Mouse (Mus musculus) yolk sac, embryonic 10.5 days (tissue): Measurements from ENCODE around the gene Gdap1l1.
A peak's percentile ranks its signal among the peaks of the same experiment; 100 is the strongest.
"Not testable (repeated sequence)": the region's sequence is repeated elsewhere in the genome, so short reads cannot be mapped to it uniquely, and the experiment has no call there.

ENCODE experiments used
- DNase-seq: peaks from one replicate; pipeline ENCODE4 v3.0.0-alpha.2; 2017; ENCODE audit warnings: low spot score

Gene Gdap1l1

GRCm38 (mm10) chr2:163438246-163438618, at the start of gene Gdap1l1:
TSS of gene Gdap1l1 (plus strand) at chr2:163438476.
- no peak for DNase-seq

- no peak for DNase-seq
Measured at GRCm38 (mm10) chr2:163392436-163392835, 45.8 kb upstream of the Gdap1l1 start.

- no peak for DNase-seq
Measured at GRCm38 (mm10) chr2:163393241-163393640, 45.0 kb upstream of the Gdap1l1 start.

GRCm38 (mm10) chr2:163393976-163394375, 44.3 kb upstream of the Gdap1l1 start:
- DNase-seq: no peak

DNA sequence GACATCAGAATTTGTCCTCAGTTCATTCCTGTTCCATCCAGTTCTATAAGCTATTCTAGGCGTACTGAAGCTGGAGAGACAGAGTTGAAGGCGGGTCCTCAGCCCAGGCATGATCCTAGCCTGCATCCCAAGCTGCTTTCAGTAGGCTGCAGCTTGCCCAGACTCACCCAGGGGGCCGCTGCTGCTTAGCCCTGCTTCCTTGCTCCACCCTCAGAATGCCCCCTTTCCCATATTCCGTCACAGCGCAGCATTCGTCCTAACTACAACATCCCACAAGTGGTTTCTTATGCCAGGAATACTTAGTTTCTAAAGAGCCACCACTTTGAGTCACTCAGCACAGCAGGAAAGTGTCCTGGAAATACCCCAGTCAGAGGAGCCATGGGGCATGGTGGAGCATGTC, 43.3 kb upstream of the Gdap1l1 start:
- DNase-seq: no peak

DNA sequence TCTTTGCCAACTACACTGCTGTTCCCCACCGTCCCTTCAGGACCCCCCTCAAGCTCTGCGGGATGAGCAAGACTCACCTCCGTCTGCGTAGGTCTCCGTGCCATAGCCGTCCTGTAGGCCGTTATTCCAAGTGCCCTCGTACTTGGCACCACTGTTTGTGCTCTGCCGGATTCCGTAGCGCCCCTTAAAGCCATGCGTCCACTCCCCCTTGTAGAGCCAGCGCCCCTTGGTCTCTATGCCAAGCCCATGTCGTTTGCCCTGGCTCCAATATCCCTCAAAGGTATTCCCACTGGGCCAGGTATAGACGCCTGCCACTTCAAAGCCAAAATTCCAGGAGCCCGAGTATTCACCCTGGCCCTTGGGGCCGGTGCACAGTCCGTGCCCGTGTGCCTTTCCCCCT, 41.2 kb upstream of the Gdap1l1 start:
- no peak for DNase-seq

DNA sequence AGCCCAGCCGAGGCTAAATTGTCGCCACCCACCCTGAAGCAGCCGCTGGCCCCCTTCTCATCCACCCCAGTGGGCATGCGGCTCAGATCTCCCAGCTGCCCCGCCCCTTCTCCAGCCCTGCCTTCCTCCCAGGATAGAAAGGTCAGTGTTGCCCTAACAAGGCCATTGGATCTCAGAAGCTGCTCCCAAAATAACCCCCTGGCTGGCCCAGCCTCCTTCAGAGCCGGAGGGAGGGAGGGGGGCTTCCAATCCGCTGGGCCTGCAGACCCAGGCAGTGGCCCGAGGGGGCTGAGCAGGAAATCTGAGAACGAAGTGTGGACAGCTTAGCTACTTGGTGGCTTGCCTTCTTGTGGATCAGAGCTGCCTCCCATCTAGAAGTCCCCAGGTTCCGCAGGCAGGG, 40.4 kb upstream of the Gdap1l1 start, which contains the start of gene Jph2:
Jph2 (minus strand) TSS at position 89 of the 400 bp plus-strand sequence.
- peak; percentile 60 for DNase-seq

DNA sequence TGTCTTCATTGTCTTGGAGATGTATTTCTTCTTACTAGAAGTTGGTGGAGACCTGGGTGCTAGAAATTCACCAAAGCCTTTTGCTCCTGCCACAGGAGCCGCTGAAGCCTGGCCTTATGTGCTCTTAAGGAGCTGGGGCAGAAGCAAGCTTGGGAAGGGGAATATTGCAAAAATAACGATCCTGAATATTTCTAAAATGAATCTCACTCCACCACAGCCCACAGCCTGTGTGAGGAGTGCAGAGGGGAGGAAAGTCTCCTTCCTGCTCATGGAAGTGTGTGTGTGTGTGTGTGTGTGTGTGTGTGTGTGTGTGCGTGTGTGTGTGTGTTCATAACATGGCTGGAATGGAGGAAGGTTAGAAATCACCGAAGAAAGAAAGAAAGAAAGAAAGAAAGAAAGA, 39.5 kb upstream of the Gdap1l1 start:
- no peak for DNase-seq

GRCm38 (mm10) chr2:163399222-163399621, 39.1 kb upstream of the Gdap1l1 start:
- DNase-seq: no peak

DNA sequence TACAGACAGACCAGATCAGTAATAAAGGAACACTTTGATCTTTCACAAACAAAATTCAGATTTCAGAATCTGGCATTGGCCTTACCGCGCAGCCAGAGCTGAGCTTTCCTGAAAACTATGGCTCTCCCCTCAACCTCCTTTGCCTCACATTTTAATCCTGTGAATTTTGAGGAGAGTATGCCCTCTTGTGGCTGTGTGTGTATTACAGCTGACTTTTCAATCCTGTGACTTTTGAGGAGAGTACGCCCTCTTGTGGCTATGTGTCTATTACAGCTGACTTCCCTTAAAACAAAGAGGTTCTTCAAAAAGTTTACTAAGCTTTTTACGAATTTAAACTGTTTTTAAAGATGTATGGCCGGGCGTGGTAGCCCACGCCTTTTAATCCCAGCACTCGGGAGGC, 37.1 kb upstream of the Gdap1l1 start:
- peak; percentile 63 for DNase-seq

DNA sequence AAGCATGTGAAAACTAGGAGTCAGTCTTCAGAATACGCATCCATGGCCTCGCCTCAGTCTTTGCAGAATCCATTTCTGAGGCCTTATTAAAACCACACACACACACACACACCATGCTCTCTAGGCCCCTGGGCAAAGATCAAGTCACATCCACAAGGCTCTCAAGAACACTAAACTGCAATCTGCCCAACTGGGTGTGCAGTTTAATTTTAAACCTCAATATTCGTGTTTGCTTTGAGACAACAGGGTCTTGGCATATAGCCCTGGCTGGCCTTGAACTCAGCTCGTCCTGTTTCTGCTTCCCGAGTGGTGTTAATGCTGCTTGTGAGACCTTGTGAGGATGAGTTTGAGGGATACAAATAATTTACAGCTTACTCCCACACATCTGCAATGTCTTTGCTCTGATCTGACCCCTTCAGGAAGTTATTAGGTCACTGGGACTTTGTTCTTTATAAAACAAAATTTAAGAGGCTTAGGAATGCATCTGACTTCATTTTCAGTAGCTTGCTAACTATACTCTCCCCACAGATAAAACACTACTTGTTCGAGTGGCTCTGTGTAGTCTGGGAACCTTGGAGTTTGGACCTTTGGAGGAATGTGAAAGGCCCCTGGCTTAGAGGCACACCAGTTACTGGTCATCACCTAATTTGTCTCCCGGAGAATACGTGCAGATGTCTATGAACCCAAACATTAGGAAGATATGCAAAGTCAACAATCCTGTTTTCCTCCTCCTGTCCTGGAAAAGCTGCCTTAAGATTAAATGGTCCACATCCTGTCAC, 34.0 kb upstream of the Gdap1l1 start:
- DNase-seq: peak; percentile 67

GRCm38 (mm10) chr2:163410211-163410610, 28.1 kb upstream of the Gdap1l1 start:
- no peak for DNase-seq

GRCm38 (mm10) chr2:163411344-163411743, 26.9 kb upstream of the Gdap1l1 start:
- DNase-seq: not testable (repeated sequence)

DNA sequence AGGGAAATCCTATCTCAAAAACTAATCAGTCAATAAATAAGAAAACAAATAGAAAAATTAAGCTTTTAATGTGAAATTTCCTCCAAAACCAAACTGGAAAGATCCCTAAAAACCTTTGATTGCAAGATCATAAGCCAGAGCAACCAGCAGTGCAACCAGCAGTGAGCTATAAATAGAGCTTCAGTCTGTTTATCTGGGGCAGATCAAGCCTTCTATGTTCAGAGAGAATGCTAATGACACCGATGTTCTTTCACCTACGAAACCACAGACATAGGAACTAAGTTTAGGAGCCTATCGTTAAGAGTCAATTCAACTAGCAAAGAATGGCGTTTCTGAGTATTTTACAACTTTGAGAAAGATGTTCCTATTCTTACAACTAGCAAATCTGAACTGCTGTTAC, 26.4 kb upstream of the Gdap1l1 start:
- DNase-seq: no peak

DNA sequence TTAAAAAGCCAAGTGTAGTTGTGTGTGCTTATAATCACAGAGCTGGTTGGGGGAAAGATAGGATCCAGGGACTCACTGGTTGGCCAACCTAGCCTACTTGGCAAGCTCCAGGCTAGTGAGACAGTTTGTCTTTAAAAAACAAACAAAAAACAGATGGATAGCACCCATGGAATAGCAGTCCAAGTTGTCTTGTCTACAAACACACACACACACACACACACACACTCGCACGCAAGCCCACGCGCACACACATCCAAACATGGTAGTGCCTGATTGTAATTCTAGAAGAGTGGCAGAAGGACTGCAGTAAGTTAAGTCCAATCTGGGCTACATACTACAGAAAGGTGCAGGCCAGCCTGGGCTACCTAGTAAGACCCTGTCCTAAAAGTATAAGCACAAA, 25.9 kb upstream of the Gdap1l1 start:
- DNase-seq: no peak

DNA sequence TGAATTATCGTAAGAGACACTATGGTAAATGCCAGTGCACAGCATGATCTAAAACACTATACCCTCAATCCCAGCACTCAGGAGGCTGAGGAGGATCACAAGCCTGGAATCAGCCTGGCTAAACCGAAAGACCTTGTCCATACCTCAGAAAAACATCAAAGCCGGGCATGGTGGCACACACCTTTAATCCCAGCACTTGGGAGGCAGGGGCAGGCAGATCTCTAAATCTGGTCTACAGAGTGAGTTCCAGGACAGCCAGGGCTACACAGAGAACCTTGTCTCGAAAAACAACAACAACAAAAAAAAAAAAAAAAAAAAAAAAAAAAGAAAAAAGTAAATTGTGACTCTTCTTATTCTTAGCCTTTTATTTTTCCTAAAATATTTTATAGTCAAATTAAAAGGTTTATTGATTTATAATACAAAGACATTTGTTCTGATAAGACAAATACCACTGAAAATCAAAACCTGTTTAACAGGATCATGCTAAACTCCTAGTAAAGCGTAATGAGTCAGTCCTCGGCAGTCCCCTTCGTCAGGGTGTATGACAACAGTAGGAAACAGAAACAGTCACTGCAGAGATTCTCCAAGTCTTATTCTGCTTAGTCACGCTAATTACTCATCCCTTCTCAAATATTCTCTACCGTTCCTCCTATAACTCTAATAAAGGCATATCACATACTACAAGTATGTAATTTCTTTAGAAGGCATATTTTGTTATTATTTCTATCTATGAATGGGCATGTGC, 25.3 kb upstream of the Gdap1l1 start:
- DNase-seq: no peak

DNA sequence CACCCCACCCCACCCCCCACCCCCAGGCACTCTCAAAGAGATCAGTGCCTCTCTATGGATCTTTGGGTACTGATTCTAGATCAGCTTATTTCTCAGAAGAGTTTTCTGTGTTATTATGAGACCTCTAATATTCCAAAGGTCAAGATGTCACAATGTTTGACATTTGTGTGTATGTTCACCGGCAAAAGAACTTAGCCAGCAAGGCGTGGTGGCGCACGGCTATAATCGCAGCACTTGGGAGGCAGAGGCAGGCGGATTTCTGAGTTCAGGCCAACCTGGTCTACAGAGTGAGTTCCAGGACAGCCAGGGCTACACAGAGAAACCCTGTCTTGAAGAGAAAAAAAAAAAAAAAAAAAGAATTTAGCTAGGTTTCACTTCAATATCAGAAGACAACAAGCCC, 21.2 kb upstream of the Gdap1l1 start:
- no peak for DNase-seq

DNA sequence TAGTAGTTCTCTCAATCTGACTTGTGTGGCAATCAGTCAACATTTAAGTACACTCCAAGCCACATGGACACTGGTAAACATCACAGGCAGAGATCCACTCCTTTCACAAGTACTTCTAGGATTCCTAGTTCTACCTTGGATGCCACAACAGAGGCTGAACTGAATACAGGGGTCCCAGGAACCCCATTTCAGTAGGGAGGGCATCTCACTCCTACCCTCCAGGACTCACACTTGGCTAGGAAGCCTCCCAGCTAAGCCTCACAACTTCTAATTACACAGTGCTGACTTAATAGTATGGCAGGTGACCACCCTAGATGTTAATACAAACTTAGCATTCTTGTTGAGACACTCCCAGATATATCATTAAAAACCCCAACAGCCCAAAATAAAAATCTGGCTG, 20.4 kb upstream of the Gdap1l1 start:
- no peak for DNase-seq

DNA sequence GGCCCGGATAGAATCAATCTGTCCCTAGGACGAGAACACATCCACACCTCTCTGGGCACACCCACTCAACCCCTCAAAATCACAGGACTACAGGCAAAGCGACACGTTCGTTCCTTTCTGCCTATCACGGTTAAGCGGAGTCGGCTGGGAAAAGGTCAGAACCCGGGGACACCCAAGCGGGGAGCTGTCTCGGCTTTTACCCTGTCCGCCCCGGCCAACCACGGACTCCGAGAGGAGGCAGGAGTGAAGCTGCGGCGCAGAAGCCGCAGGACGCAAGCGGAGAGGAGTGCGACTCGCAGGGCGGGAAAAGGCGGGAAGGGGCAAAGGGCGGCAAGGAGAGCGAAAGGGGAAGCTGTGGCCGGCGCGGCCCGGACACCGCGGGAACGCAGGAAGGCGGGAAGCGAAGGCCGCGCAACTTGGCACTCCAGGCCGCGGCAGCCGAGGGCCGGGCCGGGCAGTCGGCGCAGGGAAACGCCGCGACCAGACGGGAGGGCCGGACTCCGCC, 19.4 kb upstream of the Gdap1l1 start:
- peak; percentile 76 for DNase-seq

- DNase-seq: peak; percentile 99
Measured at GRCm38 (mm10) chr2:163419346-163420045, 18.8 kb upstream of the Gdap1l1 start.

DNA sequence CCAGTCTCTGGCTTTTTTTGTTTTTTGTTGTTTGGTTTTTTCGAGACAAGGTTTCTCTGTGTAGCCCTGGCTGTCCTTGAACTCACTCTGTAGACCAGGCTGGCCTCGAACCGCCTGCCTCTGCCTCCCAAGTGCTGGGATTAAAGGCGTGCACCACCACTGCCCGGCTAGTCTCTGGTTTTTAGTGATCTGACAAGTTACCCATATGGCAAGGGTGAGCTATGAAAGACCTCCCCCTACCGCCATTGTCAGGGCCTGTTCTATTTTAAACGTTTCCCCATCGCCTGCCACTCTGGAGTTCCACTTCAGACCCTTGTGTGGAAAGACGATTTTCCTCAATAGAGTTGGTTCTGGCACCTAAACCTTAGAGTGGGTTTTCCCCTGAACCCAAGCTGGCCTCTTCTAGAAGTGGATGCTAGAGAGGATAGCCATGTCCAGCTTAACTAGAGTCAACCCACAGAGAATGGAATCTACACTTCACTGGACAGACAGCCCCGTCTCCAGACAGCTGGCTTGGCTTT, 17.9 kb upstream of the Gdap1l1 start:
- no peak for DNase-seq

DNA sequence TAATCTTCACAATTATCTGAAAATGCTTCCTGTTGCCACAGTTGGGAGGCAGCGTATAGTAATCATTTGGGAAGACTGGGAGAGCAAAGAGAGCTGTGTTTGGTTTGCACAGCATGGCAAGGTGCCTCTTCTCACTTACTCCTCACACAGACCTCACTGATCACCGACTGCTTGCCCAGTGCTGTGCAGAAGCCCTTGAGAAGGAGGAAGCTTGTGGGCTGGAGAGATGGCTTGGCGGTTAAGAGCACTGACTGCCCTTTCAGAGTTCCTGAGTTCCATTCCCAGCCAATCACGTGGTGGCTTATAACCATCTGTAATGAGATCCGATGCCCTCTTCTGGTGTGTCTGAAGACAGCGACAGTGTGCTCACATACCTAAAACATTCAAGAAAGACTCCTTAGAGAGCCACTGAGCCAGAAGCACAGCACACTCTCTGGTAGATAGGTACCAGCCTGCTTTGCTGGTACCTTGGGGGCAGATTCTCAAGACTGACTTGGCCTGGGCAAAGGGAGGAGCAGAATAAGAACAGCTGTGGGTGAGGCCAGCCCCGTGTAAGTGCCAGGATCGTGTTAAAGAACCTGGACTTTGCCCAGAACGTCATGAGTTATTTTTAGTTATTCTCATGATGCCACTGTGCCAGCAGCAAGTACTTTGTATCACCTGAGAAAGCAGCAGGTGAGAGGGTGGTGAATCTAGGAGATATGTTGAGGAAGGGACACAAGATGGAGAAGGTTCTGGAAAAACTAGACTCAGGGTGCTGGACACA, 15.2 kb upstream of the Gdap1l1 start:
- DNase-seq: no peak
